Mouse (Mus musculus) G1E (cell line): ENCODE data around the gene Gtpbp8. TPM values are rescaled to one million over a fixed set of nuclear protein-coding genes. Genes with fewer than 3 reads are reported as not detected.

Source experiments
- ATAC-seq: 2 replicates; pipeline ENCODE4 v1.8.0; 2016; ENCODE audit warnings: mild to moderate bottlenecking; ENCODE audit not compliant: insufficient number of reproducible peaks, poor library complexity, low FRiP score, severe bottlenecking; ENCODE audit errors: extremely low read depth
- DNase-seq: peaks from one replicate; pipeline ENCODE4 v3.0.0; 2012; ENCODE audit warnings: low spot score
- H3K27me3 ChIP-seq: 2 replicates; pipeline ENCODE4 v1.6.1; 2012; ENCODE audit warnings: mild to moderate bottlenecking, low read length, inconsistent platforms; ENCODE audit not compliant: insufficient read depth
- H3K36me3 ChIP-seq: replicated peaks from 2 replicates; pipeline ENCODE3; 2012; ENCODE audit warnings: mild to moderate bottlenecking, inconsistent platforms
- H3K4me1 ChIP-seq: 2 replicates; pipeline ENCODE4 v1.6.1; 2012; ENCODE audit warnings: low read depth, low read length, inconsistent platforms, mixed read lengths; ENCODE audit not compliant: insufficient read depth
- H3K4me3 ChIP-seq: 2 replicates; pipeline ENCODE4 v1.5.1; 2012; ENCODE audit warnings: low read depth, mild to moderate bottlenecking, inconsistent platforms, low read length, moderate library complexity, mixed read lengths
- H3K9me3 ChIP-seq: replicated peaks from 2 replicates; pipeline ENCODE4 v1.6.1; 2012; ENCODE audit warnings: inconsistent platforms
- CTCF ChIP-seq: IDR thresholded peaks from 2 replicates; pipeline ENCODE4 v1.5.1; 2012; ENCODE audit warnings: low read depth, low read length, inconsistent platforms, mixed read lengths
- GATA1 ChIP-seq: IDR thresholded peaks from 2 replicates; pipeline ENCODE4 v1.6.1; 2012; ENCODE audit warnings: borderline replicate concordance, low read length, inconsistent platforms, mixed read lengths
- GATA2 ChIP-seq: IDR thresholded peaks from 2 replicates; pipeline ENCODE4 v1.6.1; 2012; ENCODE audit warnings: low read depth, low read length, inconsistent platforms, borderline replicate concordance
- POLR2AphosphoS5 ChIP-seq: IDR thresholded peaks from 2 replicates; pipeline ENCODE4 v1.6.1; 2012; ENCODE audit warnings: low read depth, low read length, inconsistent platforms; ENCODE audit not compliant: insufficient replicate concordance
- TAL1 ChIP-seq: conservative IDR thresholded peaks from 2 replicates; pipeline ENCODE4 v1.6.1; 2012; ENCODE audit warnings: low read depth, low read length, inconsistent platforms, mixed read lengths
- polyA plus RNA-seq: library from polyadenylated mRNA; stranded (reverse); fragments of >175 nt; gene quantifications from 2 replicates; pipeline ENCODE4 v1.2.3, GENCODE M21; 2012
- total RNA-seq, 2 experiments: library from RNA; stranded (forward) in 1 of 2; stranded (reverse) in 1 of 2; fragments of 200-1000 nt in 1 of 2; fragments of >200 nt in 1 of 2; fragmentation: Nextera tagmentation in 1 of 2; gene quantifications; 2 replicates each; pipeline ENCODE4 v1.2.3; 2014 to 2017

Gtpbp8 gene
- total and polyA plus RNA-seq, 3 experiments, result 26.4 to 41.9 (median 26.6) TPM

DNA sequence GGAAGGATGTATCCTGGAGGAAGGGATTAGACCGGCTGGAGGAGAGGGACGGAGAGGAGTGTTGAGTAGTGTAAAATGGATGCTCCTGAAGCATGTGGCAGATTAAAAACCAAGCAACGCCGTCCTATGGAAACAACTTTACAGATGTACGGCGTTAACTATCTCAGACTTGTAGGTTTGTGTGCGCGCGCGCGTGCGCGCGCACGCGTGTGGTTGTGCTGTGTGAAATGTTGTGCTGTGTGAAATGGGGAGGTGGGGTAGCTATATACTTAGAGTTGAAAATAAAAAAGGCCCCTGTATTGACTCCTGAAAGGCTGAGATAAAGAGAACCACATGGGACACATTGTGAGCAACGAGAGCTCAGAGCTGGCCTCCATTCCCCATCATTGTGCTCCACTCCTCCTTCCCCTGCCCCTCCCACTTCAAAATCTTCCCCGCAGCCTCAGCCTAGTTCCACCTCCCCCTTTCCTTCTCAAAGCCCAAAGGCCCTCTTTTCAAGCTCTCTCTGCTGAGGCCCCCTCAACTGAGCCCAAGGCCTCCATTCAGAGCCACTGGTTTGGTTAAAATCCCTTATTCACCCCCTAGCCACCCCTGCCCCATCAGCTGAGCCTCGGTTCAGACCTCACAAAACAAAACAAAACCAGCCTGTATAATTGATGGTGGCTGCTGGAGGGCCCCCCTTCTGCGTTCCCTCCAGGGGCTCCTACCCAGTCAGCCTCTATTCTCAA, 59.0 kb downstream of the Gtpbp8 start:
- no peak for ATAC-seq
- Histone ChIP-seq H3K4me3 (no peak overlapping the region), H3K9me3 (no peaks in the 10 kb centered on the region)

More for the DNA sequence above, 59.0 kb downstream of the Gtpbp8 start:
- Histone ChIP-seq H3K27me3 (peaks cover 19% of the 10 kb centered on the region), H3K36me3 (no peaks in the 10 kb centered on the region), H3K4me1 (no peaks in the 10 kb centered on the region)
- DNase-seq, result no peak
- TF ChIP-seq POLR2AphosphoS5, result no peak
- no peak for TF ChIP-seq GATA1
- TF ChIP-seq GATA2, result no peak
- TF ChIP-seq TAL1, result no peak
- no peak for TF ChIP-seq CTCF

Other genes with a start within 250 kb of the Gtpbp8 start
- not detected in 2 replicates for gene Boc, start 187.5 kb downstream of the Gtpbp8 start, total RNA-seq (2014; fragmentation: Nextera tagmentation)
- under 0.01 TPM in 1 of 2 replicates, not detected in the other for gene Boc, start 187.5 kb downstream of the Gtpbp8 start, total RNA-seq (2017)
- gene Boc, start 187.5 kb downstream of the Gtpbp8 start, polyA plus RNA-seq, result not detected in 2 replicates
- gene Nepro, start 22.1 kb downstream of the Gtpbp8 start, total RNA-seq (2014; fragmentation: Nextera tagmentation), result 17.3 and 19.8 TPM in 2 replicates
- gene Nepro, start 22.1 kb downstream of the Gtpbp8 start, total RNA-seq (2017), result 22.5 and 27.7 TPM in 2 replicates
- gene Nepro, start 22.1 kb downstream of the Gtpbp8 start, polyA plus RNA-seq, result 4.8 and 5.4 TPM in 2 replicates
- 2.8 TPM in 2 replicates for gene Cd200r1, start 19.4 kb upstream of the Gtpbp8 start, total RNA-seq (2014; fragmentation: Nextera tagmentation)
- 6.4 TPM in 2 replicates for gene Cd200r1, start 19.4 kb upstream of the Gtpbp8 start, total RNA-seq (2017)
- 0.06 and 0.12 TPM in 2 replicates for gene Cd200r1, start 19.4 kb upstream of the Gtpbp8 start, polyA plus RNA-seq
- 3.7 and 5.1 TPM in 2 replicates for gene Cd200r4, start 65.4 kb upstream of the Gtpbp8 start, total RNA-seq (2014; fragmentation: Nextera tagmentation)
- gene Cd200r4, start 65.4 kb upstream of the Gtpbp8 start, total RNA-seq (2017), result 28.4 and 33.7 TPM in 2 replicates
- gene Cd200r4, start 65.4 kb upstream of the Gtpbp8 start, polyA plus RNA-seq, result 0.03 TPM in 2 replicates
- gene Cd200r2, start 120.7 kb upstream of the Gtpbp8 start, total RNA-seq (2014; fragmentation: Nextera tagmentation), result 0.68 and 1.3 TPM in 2 replicates
- 3.4 and 3.9 TPM in 2 replicates for gene Cd200r2, start 120.7 kb upstream of the Gtpbp8 start, total RNA-seq (2017)
- gene Cd200r2, start 120.7 kb upstream of the Gtpbp8 start, polyA plus RNA-seq, result not detected in 2 replicates
- 10.5 and 12.6 TPM in 2 replicates for gene Cd200r3, start 197.3 kb upstream of the Gtpbp8 start, total RNA-seq (2014; fragmentation: Nextera tagmentation)
- gene Cd200r3, start 197.3 kb upstream of the Gtpbp8 start, total RNA-seq (2017), result 147 and 159 TPM in 2 replicates
- 0.06 and 0.11 TPM in 2 replicates for gene Cd200r3, start 197.3 kb upstream of the Gtpbp8 start, polyA plus RNA-seq